Mouse (Mus musculus) limb, embryonic 14.5 days (tissue): Measurements from ENCODE around the gene Zfp518b. TPM values are rescaled to one million over a fixed set of nuclear protein-coding genes. Genes with fewer than 3 reads are reported as not detected.

Experiments used
- ATAC-seq: fragments of 200-750 bp; cut with Nextera tagmentation; 2 replicates; pipeline ENCODE4 v1.8.0; 2017; ENCODE audit warnings: low read depth, moderate number of reproducible peaks, moderate TSS enrichment; ENCODE audit not compliant: low FRiP score
- DNase-seq: peaks from one replicate; pipeline ENCODE4 v3.0.0-alpha.2; 2015; ENCODE audit warnings: low spot score
- H3K27ac ChIP-seq: fragments of 300-500 bp; sonication (generic); replicated peaks from 2 replicates; pipeline ENCODE4 v1.5.1; 2014; ENCODE audit warnings: low read depth, mild to moderate bottlenecking, low read length, moderate library complexity, mixed read lengths
- H3K27me3 ChIP-seq: fragments of 300-500 bp; sonication (generic); 2 replicates; pipeline ENCODE4 v1.6.1; 2014; ENCODE audit warnings: low read length, mixed read lengths; ENCODE audit not compliant: control insufficient read depth, insufficient read depth
- H3K36me3 ChIP-seq: fragments of 300-500 bp; sonication (generic); 2 replicates; pipeline ENCODE4 v1.6.1; 2014; ENCODE audit warnings: mild to moderate bottlenecking, low read length, moderate library complexity, mixed read lengths; ENCODE audit not compliant: control insufficient read depth, insufficient read depth
- H3K4me1 ChIP-seq: fragments of 300-500 bp; sonication (generic); 2 replicates; pipeline ENCODE4 v1.6.1; 2014; ENCODE audit warnings: antibody characterized with exemption, low read length, mixed read lengths; ENCODE audit not compliant: control insufficient read depth, insufficient read depth
- H3K4me2 ChIP-seq: fragments of 300-500 bp; sonication (generic); replicated peaks from 2 replicates; pipeline ENCODE4 v1.6.1; 2014; ENCODE audit warnings: low read depth, mild to moderate bottlenecking, low read length, moderate library complexity; ENCODE audit not compliant: severe bottlenecking
- H3K4me3 ChIP-seq: fragments of 300-500 bp; sonication (generic); replicated peaks from 2 replicates; pipeline ENCODE4 v1.5.1; 2014; ENCODE audit warnings: low read length
- H3K9ac ChIP-seq: fragments of 300-500 bp; sonication (generic); 2 replicates; pipeline ENCODE4 v1.6.1; 2014; ENCODE audit warnings: mild to moderate bottlenecking, low read depth, low read length, moderate library complexity; ENCODE audit not compliant: severe bottlenecking
- H3K9me3 ChIP-seq: fragments of 300-500 bp; sonication (generic); 2 replicates; pipeline ENCODE4 v1.6.1; 2016; ENCODE audit warnings: low read length; ENCODE audit not compliant: control insufficient read depth
- POLR2A ChIP-seq: fragments of 200-500 bp; IDR thresholded peaks from 2 replicates; pipeline ENCODE4 v1.8.0; 2012; ENCODE audit warnings: inconsistent platforms, mild to moderate bottlenecking, moderate library complexity, borderline replicate concordance; ENCODE audit not compliant: insufficient read depth, insufficient read length; ENCODE audit errors: extremely low read depth
- WGBS: fragments of 180-500 bp; shearing (Covaris S2); extraction: QIAGEN DNeasy Blood & Tissue Kit; methylation state at CpG from one replicate; pipeline ENCODE4 v1.1.7; 2014; 5-methylcytosine and 5-hydroxymethylcytosine counted together
- polyA plus RNA-seq, 2 experiments: library from polyadenylated mRNA; depleted of rRNA in 1 of 2; stranded (reverse) in 1 of 2; unstranded in 1 of 2; fragments of >200 nt; fragmentation: Nextera tagmentation in 1 of 2; extraction: Ambion mirVana in 1 of 2; gene quantifications; 2 replicates each; pipeline versions ENCODE4 v1.2.1 to v1.2.3; 2012 to 2014

Gene Zfp518b
- polyA plus RNA-seq, 2 experiments: 10.7 to 23.2 TPM

GRCm38 (mm10) chr5:38698466-38698865 is 13.8 kb upstream of the Zfp518b start:
- WGBS: 79% methylated on average over 5 of the region's 5 CpGs
- no peak overlapping the region for H3K4me2 ChIP-seq
- ATAC-seq (no peak), DNase-seq (no peak)
- H3K9me3 ChIP-seq: no peaks in the 10 kb centered on the region
- TF ChIP-seq POLR2A: no peak
- no peak overlapping the region for H3K9ac ChIP-seq
- H3K36me3 ChIP-seq: no peaks in the 10 kb centered on the region
- no peaks in the 10 kb centered on the region for H3K27me3 ChIP-seq
- H3K27ac ChIP-seq: no peak overlapping the region
- no peak overlapping the region for H3K4me3 ChIP-seq
- H3K4me1 ChIP-seq: no peaks in the 10 kb centered on the region

GRCm38 (mm10) chr5:38698046-38698445 is 13.4 kb upstream of the Zfp518b start:
- ATAC-seq: no peak
- Histone ChIP-seq H3K4me1 (no peaks in the 10 kb centered on the region), H3K4me3 (no peak overlapping the region), H3K27me3 (no peaks in the 10 kb centered on the region), H3K4me2 (no peak overlapping the region), H3K36me3 (no peaks in the 10 kb centered on the region), H3K9me3 (no peaks in the 10 kb centered on the region), H3K27ac (no peak overlapping the region), H3K9ac (no peak overlapping the region)
- no peak for TF ChIP-seq POLR2A
- 63% methylated on average over 3 of the region's 3 CpGs for WGBS
- no peak for DNase-seq

GRCm38 (mm10) chr5:38696616-38697375 is 12.2 kb upstream of the Zfp518b start:
- DNase-seq (no peak), ATAC-seq (no peak)
- no peak for TF ChIP-seq POLR2A
- Histone ChIP-seq H3K4me1 (no peaks in the 10 kb centered on the region), H3K4me3 (no peak overlapping the region), H3K36me3 (no peaks in the 10 kb centered on the region), H3K9ac (no peak overlapping the region), H3K4me2 (no peak overlapping the region), H3K9me3 (no peaks in the 10 kb centered on the region), H3K27ac (no peak overlapping the region), H3K27me3 (no peaks in the 10 kb centered on the region)
- 28% methylated on average over 8 of the region's 8 CpGs for WGBS

GRCm38 (mm10) chr5:38692859-38693258 is 8.2 kb upstream of the Zfp518b start:
- H3K27ac ChIP-seq: no peak overlapping the region
- ATAC-seq (no peak), DNase-seq (no peak)
- no peak overlapping the region for H3K4me3 ChIP-seq
- H3K4me1 ChIP-seq: no peaks in the 10 kb centered on the region
- H3K27me3 ChIP-seq: no peaks in the 10 kb centered on the region
- no peak for TF ChIP-seq POLR2A
- no peak overlapping the region for H3K4me2 ChIP-seq
- WGBS: 79% methylated on average over 6 of the region's 6 CpGs
- no peak overlapping the region for H3K9ac ChIP-seq
- H3K9me3 ChIP-seq: no peaks in the 10 kb centered on the region
- no peaks in the 10 kb centered on the region for H3K36me3 ChIP-seq

GRCm38 (mm10) chr5:38689186-38689585 is 4.6 kb upstream of the Zfp518b start:
- Histone ChIP-seq H3K9ac (no peak overlapping the region), H3K27me3 (no peaks in the 10 kb centered on the region)
- WGBS: 88% methylated on average over 6 of the region's 6 CpGs

More at GRCm38 (mm10) chr5:38689186-38689585, 4.6 kb upstream of the Zfp518b start:
- Histone ChIP-seq H3K27ac (no peak overlapping the region), H3K4me2 (no peak overlapping the region), H3K9me3 (no peaks in the 10 kb centered on the region), H3K4me1 (no peaks in the 10 kb centered on the region), H3K4me3 (no peak overlapping the region), H3K36me3 (no peaks in the 10 kb centered on the region)
- DNase-seq (no peak), ATAC-seq (no peak)
- no peak for TF ChIP-seq POLR2A
